25 mouse cellular contexts compared by ENCODE assay signal in the genomic region with DNA sequence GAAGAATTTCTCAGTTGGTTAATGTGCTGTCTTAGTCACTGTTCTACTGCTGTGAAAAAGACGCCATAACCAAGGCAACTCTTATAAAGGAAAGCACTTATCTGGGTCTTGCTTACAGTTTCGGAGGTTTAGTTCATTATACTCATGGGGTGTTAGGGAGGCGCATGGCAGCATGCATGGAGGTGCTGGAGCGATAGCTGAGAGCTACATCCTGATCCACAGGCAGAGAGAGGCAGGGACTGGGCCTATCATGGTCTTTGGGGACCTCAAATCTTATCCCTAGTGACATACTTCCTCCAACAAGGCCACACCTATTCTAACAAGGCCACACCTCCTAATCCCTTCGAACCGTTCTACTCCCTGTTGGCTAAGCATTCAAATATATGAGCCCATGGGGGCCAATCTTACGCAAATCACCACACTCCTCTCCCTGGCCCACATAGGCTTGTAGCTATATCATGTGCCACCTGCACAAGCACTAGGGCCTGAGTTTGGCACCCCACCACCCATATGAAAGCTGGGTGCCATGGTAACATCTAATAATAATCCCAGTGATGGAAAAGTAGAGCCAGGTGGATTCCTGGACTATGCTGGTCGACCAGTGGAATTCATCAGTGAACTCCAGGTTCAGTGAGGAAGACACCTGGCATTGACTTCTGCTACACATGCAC. TPM values are rescaled to one million over a fixed set of nuclear protein-coding genes. Genes with fewer than 3 reads are reported as not detected.
DNase-seq lines count a peak whose midpoint lies in the region; ATAC-seq and TF ChIP-seq lines count a peak whose summit lies in the region.
"Had no signal": no experiment of that assay in that cellular context is flagged by ENCODE, and none has a peak within 500 bp of the region (broad histone marks: within the 10 kb centered on the region; RNA-seq: fewer than 3 reads in every experiment).

No protein-coding gene starts in this region.

- DNase-seq in forebrain, postnatal 0 days: peak; percentile 8
- DNase-seq in hindbrain, embryonic 11.5 days (ENCODE audit: low spot score): no peak
- peak; percentile 27 for DNase-seq in midbrain, postnatal 0 days (ENCODE audit: low spot score)
- no peak for DNase-seq in midbrain, embryonic 10.5 days (ENCODE audit: low spot score)
- DNase-seq in retina, postnatal 1 day: no peak
- DNase-seq: adrenal gland, postnatal 10 days; adrenal gland, postnatal 36 days; B cell, adult 2 months; cerebellum, adult 11 months; cerebellum, adult 2 months; cerebellum, adult 9-11 months; cerebellum, postnatal 25 days; gastrocnemius, postnatal 25 days; heart, postnatal 14 days; heart, postnatal 4 days had no signal

- ATAC-seq in forebrain, postnatal 0 days: peak; percentile 72; the same call in 1 of the 2 replicates
- no peak for ATAC-seq in forebrain, embryonic 12.5 days (ENCODE audit: low FRiP score)
- ATAC-seq in hindbrain, embryonic 16.5 days: peak; percentile 48; the same call in 1 of the 2 replicates
- ATAC-seq in hindbrain, embryonic 11.5 days (ENCODE audit: low FRiP score): no peak
- ATAC-seq in midbrain, postnatal 0 days (ENCODE audit: low FRiP score): no peak
- ATAC-seq: intestine, postnatal 0 days; Patski had no signal

- H3K9me3 ChIP-seq in forebrain, postnatal 0 days (ENCODE audit: low read length): no peaks in the 10 kb centered on the region
- H3K9me3 ChIP-seq in forebrain, embryonic 12.5 days: no peaks in the 10 kb centered on the region
- H3K9me3 ChIP-seq in hindbrain, embryonic 16.5 days (ENCODE audit: control insufficient read depth, low read length): no peaks in the 10 kb centered on the region
- H3K9me3 ChIP-seq in hindbrain, embryonic 11.5 days (ENCODE audit: control insufficient read depth, low read length): no peaks in the 10 kb centered on the region
- no peaks in the 10 kb centered on the region for H3K9me3 ChIP-seq in midbrain, postnatal 0 days (ENCODE audit: low read length)
- no peaks in the 10 kb centered on the region for H3K9me3 ChIP-seq in midbrain, embryonic 10.5 days (replicated peaks)
- H3K9me3 ChIP-seq: embryonic facial prominence, embryonic 12.5 days; embryonic facial prominence, embryonic 15.5 days; G1E; heart, embryonic 13.5 days; hindbrain, embryonic 13.5 days had no signal

- no peaks in the 10 kb centered on the region for H3K36me3 ChIP-seq in forebrain, postnatal 0 days (ENCODE audit: insufficient read depth)
- H3K36me3 ChIP-seq in forebrain, embryonic 12.5 days (replicated peaks): no peaks in the 10 kb centered on the region
- H3K36me3 ChIP-seq in hindbrain, embryonic 16.5 days (ENCODE audit: control insufficient read depth, insufficient read depth, low read length): no peaks in the 10 kb centered on the region
- H3K36me3 ChIP-seq in hindbrain, embryonic 11.5 days (ENCODE audit: control insufficient read depth, insufficient read depth, low read length): no peaks in the 10 kb centered on the region
- no peaks in the 10 kb centered on the region for H3K36me3 ChIP-seq in midbrain, postnatal 0 days (ENCODE audit: insufficient read depth, low read length)
- H3K36me3 ChIP-seq in midbrain, embryonic 10.5 days: no peaks in the 10 kb centered on the region
- H3K36me3 ChIP-seq: embryonic facial prominence, embryonic 12.5 days; embryonic facial prominence, embryonic 15.5 days; G1E; heart, embryonic 13.5 days; hindbrain, embryonic 13.5 days had no signal

- no peaks in the 10 kb centered on the region for H3K27me3 ChIP-seq in forebrain, postnatal 0 days (ENCODE audit: insufficient read depth, low read length)
- no peaks in the 10 kb centered on the region for H3K27me3 ChIP-seq in forebrain, embryonic 12.5 days
- H3K27me3 ChIP-seq in hindbrain, embryonic 16.5 days (replicated peaks; ENCODE audit: control insufficient read depth, insufficient read depth, low read length): no peaks in the 10 kb centered on the region
- H3K27me3 ChIP-seq in hindbrain, embryonic 11.5 days (ENCODE audit: control insufficient read depth, insufficient read depth, low read length): no peaks in the 10 kb centered on the region
- no peaks in the 10 kb centered on the region for H3K27me3 ChIP-seq in midbrain, postnatal 0 days (ENCODE audit: insufficient read depth, low read length)
- no peaks in the 10 kb centered on the region for H3K27me3 ChIP-seq in midbrain, embryonic 10.5 days (ENCODE audit: low read depth, poor library complexity, severe bottlenecking)
- H3K27me3 ChIP-seq: CH12.LX; embryonic facial prominence, embryonic 12.5 days; embryonic facial prominence, embryonic 15.5 days; heart, embryonic 13.5 days; hindbrain, embryonic 13.5 days had no signal

- H3K4me1 ChIP-seq in forebrain, postnatal 0 days (ENCODE audit: insufficient read depth): 0 out of 2 replicates have a peak, but pooled peaks cover 3% of the 10 kb centered on the region
- H3K4me1 ChIP-seq in forebrain, embryonic 12.5 days: no peaks in the 10 kb centered on the region
- no peaks in the 10 kb centered on the region for H3K4me1 ChIP-seq in hindbrain, embryonic 16.5 days (ENCODE audit: control insufficient read depth, insufficient read depth, low read depth, low read length)
- no peaks in the 10 kb centered on the region for H3K4me1 ChIP-seq in hindbrain, embryonic 11.5 days (replicated peaks; ENCODE audit: control insufficient read depth, insufficient read depth, low read length)
- H3K4me1 ChIP-seq in midbrain, postnatal 0 days (ENCODE audit: insufficient read depth, low read length): no peaks in the 10 kb centered on the region
- no peaks in the 10 kb centered on the region for H3K4me1 ChIP-seq in midbrain, embryonic 10.5 days
- H3K4me1 ChIP-seq: embryonic facial prominence, embryonic 12.5 days; embryonic facial prominence, embryonic 15.5 days; heart, embryonic 13.5 days; hindbrain, embryonic 13.5 days had no signal

- H3K27ac ChIP-seq in forebrain, postnatal 0 days (ENCODE audit: low read depth, low read length): no peak overlapping the region
- no peak overlapping the region for H3K27ac ChIP-seq in forebrain, embryonic 12.5 days
- H3K27ac ChIP-seq in hindbrain, embryonic 16.5 days (ENCODE audit: low read depth, low read length): no peak overlapping the region
- no peak overlapping the region for H3K27ac ChIP-seq in hindbrain, embryonic 11.5 days (ENCODE audit: low read depth, low read length)
- no peak overlapping the region for H3K27ac ChIP-seq in midbrain, postnatal 0 days (ENCODE audit: low read depth, low read length)
- H3K27ac ChIP-seq in midbrain, embryonic 10.5 days (replicated peaks): no peak overlapping the region
- H3K27ac ChIP-seq: embryonic facial prominence, embryonic 12.5 days; embryonic facial prominence, embryonic 15.5 days; heart, embryonic 13.5 days; hindbrain, embryonic 13.5 days had no signal

- no peak overlapping the region for H3K4me2 ChIP-seq in forebrain, postnatal 0 days (ENCODE audit: low read depth)
- H3K4me2 ChIP-seq in forebrain, embryonic 12.5 days: no peak overlapping the region
- no peak overlapping the region for H3K4me2 ChIP-seq in hindbrain, embryonic 16.5 days (ENCODE audit: low read length)
- H3K4me2 ChIP-seq in hindbrain, embryonic 11.5 days (replicated peaks; ENCODE audit: low read depth, low read length): no peak overlapping the region
- no peak overlapping the region for H3K4me2 ChIP-seq in midbrain, postnatal 0 days (ENCODE audit: low read depth, low read length, poor library complexity, severe bottlenecking)
- H3K4me2 ChIP-seq: embryonic facial prominence, embryonic 12.5 days; embryonic facial prominence, embryonic 15.5 days; heart, embryonic 13.5 days; hindbrain, embryonic 13.5 days had no signal

- WGBS in forebrain, postnatal 0 days: 53% methylated on average over 8 of the region's 8 CpGs
- WGBS in forebrain, embryonic 12.5 days: 75% methylated on average over 8 of the region's 8 CpGs
- 73% methylated on average over 8 of the region's 8 CpGs for WGBS in hindbrain, embryonic 16.5 days
- WGBS in hindbrain, embryonic 11.5 days: 84% methylated on average over 8 of the region's 8 CpGs
- 68% methylated on average over 8 of the region's 8 CpGs for WGBS in midbrain, postnatal 0 days
- WGBS in midbrain, embryonic 10.5 days: 84% methylated on average over 8 of the region's 8 CpGs

- TF ChIP-seq CTCF in forebrain, postnatal 0 days (IDR thresholded peaks at IDR 0.05; ENCODE audit: low read depth): no peak
- no peak for TF ChIP-seq CTCF in midbrain, postnatal 0 days (IDR thresholded peaks at IDR 0.05)

- no peak overlapping the region for H3K9ac ChIP-seq in forebrain, postnatal 0 days
- no peak overlapping the region for H3K9ac ChIP-seq in forebrain, embryonic 12.5 days
- no peak overlapping the region for H3K9ac ChIP-seq in hindbrain, embryonic 16.5 days (ENCODE audit: low read depth, low read length)
- no peak overlapping the region for H3K9ac ChIP-seq in hindbrain, embryonic 11.5 days (ENCODE audit: low read depth, low read length)
- no peak overlapping the region for H3K9ac ChIP-seq in midbrain, postnatal 0 days (replicated peaks; ENCODE audit: low read length, poor library complexity, severe bottlenecking)
- H3K9ac ChIP-seq: embryonic facial prominence, embryonic 12.5 days; embryonic facial prominence, embryonic 15.5 days; heart, embryonic 13.5 days; hindbrain, embryonic 13.5 days had no signal

- no peak overlapping the region for H3K4me3 ChIP-seq in forebrain, postnatal 0 days (ENCODE audit: low read depth, low read length)
- no peak overlapping the region for H3K4me3 ChIP-seq in forebrain, embryonic 12.5 days (replicated peaks)
- H3K4me3 ChIP-seq in hindbrain, embryonic 16.5 days (ENCODE audit: low read length): no peak overlapping the region
- no peak overlapping the region for H3K4me3 ChIP-seq in hindbrain, embryonic 11.5 days (ENCODE audit: low read depth, low read length)
- H3K4me3 ChIP-seq in midbrain, postnatal 0 days (ENCODE audit: low read depth, low read length): no peak overlapping the region
- no peak overlapping the region for H3K4me3 ChIP-seq in midbrain, embryonic 10.5 days
- H3K4me3 ChIP-seq: embryonic facial prominence, embryonic 12.5 days; embryonic facial prominence, embryonic 15.5 days; heart, embryonic 13.5 days; hindbrain, embryonic 13.5 days had no signal

RNA-seq across cellular contexts. Expression of gene Txndc5, which starts 15.0 kb away (rescaled TPM):
- 58.6 and 75.0 TPM in 2 replicates for total RNA-seq in forebrain, postnatal 0 days (2014; rRNA removed)
- polyA plus RNA-seq in forebrain, postnatal 0 days (2015; fragmentation: Nextera tagmentation; extraction: Ambion mirVana): 63.8 and 70.4 TPM in 2 replicates
- 95.5 and 99.0 TPM in 2 replicates for polyA plus RNA-seq in forebrain, embryonic 12.5 days (2016; fragmentation: Nextera tagmentation; extraction: Ambion mirVana)
- polyA plus RNA-seq in hindbrain, embryonic 16.5 days (2015; fragmentation: Nextera tagmentation; extraction: Ambion mirVana): 87.7 and 98.7 TPM in 2 replicates
- polyA plus RNA-seq in hindbrain, embryonic 11.5 days (2014; fragmentation: Nextera tagmentation; extraction: Ambion mirVana): 118 and 138 TPM in 2 replicates
- 89.6 and 92.6 TPM in 2 replicates for total RNA-seq in midbrain, postnatal 0 days (2014; rRNA removed)
- polyA plus RNA-seq in midbrain, postnatal 0 days (2015; fragmentation: Nextera tagmentation; extraction: Ambion mirVana): 80.0 and 80.7 TPM in 2 replicates
- polyA plus RNA-seq in midbrain, embryonic 10.5 days (2016; fragmentation: Nextera tagmentation; extraction: Ambion mirVana): 131 and 155 TPM in 2 replicates

Comparison
In these comparisons a context has a peak if more than half of its experiments do, and no peak if none do; other contexts are left out.
1. ATAC-seq: peak in forebrain, postnatal 0 days (single experiment) and hindbrain, embryonic 16.5 days (single experiment); none in forebrain, embryonic 12.5 days (single experiment), hindbrain, embryonic 11.5 days (single experiment) and midbrain, postnatal 0 days (single experiment).
2. DNase-seq: peak in forebrain, postnatal 0 days (single experiment) and midbrain, postnatal 0 days (single experiment); none in hindbrain, embryonic 11.5 days (single experiment), midbrain, embryonic 10.5 days (single experiment) and retina, postnatal 1 day (single experiment).